Mouse (Mus musculus): Measurements from ENCODE around the gene Ttk. TPM values are rescaled to one million over a fixed set of nuclear protein-coding genes. Genes with fewer than 3 reads are reported as not detected.

The Ttk gene
- polyA plus RNA-seq (2017; shearing (Covaris generic)), result 10 to 100 TPM in 1 of 3 experiments, 1 to 10 TPM in 2; 1.2 to 23.4 (median 3.9) TPM

- peak; percentile 94 for ATAC-seq
Measured at GRCm38 (mm10) chr9:83833811-83834747, at the start of gene Ttk. Gene Ttk (plus strand): TSS chr9:83834689.

DNA sequence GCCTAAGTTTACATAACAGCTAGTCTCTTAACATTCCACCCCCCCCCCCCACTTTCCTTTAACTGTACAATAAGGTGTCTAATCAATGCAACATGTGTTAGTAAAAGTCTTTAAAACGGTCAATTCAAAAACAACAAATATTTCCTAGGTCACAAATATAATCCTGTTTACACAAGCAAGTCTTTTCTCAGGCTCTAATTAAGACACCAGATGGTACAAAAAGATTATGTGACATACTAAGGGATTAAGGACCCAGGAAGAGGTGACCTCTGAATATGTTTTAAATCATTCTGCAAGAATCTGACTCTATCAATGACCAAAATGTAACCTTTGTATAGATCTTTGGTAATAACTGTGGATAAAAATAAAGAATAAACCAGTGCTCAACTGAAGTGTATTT is 49.0 kb upstream of the Ttk start:
- ATAC-seq, result no peak

DNA sequence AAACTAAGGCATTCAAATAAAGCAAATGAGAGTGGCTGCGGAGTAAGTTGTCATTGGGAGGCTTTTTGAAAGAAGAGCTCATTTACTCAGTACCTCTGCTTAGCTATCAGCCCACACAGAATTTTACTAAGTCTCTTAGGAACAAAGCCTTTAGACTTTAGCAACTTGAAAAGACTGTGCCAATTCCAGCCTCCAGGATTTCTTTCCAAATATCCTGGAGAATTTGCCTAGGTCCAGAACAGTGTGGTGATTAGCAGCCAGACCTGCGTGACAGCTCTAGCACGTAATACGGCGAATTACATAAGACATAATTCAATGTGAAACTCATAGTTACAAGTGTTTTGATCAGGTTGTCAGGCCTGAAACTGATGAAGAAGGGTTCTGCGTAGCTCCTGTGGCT is 45.2 kb upstream of the Ttk start:
- no peak for ATAC-seq

GRCm38 (mm10) chr9:83796875-83797274 is 37.6 kb upstream of the Ttk start:
- ATAC-seq, result no peak

DNA sequence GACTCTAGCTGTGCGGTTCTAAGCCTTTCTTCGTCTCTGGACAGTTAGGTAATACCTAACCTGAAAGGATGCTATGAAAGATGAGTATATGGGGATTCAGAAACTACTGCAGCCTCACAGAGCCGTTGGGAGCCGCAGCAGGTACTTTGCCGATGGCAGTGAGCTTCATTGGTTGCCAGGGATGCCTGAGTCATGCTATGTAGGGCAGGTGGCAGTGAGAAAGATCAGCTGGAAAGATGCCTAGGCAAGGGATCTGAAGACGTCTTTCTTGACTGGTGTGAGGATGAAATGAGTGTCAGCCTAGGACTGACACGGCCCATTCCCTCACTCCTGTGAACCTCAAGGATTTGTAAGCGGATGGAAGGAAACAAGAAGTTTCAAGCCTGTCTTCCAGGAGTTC is 36.6 kb upstream of the Ttk start:
- ATAC-seq, result no peak

DNA sequence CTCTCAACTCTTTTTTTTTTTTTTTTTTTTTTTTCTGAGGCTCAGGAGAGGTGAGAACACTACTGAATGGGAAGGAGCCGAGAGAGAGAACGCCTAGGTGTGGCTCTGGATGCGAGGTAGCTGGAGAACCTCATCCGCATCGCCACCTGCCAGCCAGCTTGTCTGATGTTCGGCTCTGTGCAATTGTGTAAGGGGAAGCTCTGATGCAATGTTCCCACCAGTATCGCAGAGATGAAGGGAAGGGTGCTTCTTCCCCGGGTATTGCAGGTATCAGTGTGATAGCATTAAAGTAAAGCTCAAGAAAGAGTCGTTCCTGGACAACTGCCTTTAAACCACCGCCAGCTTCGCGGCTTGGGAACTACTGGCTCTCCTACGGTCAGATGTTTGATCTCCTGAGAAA is 30.1 kb upstream of the Ttk start:
- no peak for ATAC-seq

DNA sequence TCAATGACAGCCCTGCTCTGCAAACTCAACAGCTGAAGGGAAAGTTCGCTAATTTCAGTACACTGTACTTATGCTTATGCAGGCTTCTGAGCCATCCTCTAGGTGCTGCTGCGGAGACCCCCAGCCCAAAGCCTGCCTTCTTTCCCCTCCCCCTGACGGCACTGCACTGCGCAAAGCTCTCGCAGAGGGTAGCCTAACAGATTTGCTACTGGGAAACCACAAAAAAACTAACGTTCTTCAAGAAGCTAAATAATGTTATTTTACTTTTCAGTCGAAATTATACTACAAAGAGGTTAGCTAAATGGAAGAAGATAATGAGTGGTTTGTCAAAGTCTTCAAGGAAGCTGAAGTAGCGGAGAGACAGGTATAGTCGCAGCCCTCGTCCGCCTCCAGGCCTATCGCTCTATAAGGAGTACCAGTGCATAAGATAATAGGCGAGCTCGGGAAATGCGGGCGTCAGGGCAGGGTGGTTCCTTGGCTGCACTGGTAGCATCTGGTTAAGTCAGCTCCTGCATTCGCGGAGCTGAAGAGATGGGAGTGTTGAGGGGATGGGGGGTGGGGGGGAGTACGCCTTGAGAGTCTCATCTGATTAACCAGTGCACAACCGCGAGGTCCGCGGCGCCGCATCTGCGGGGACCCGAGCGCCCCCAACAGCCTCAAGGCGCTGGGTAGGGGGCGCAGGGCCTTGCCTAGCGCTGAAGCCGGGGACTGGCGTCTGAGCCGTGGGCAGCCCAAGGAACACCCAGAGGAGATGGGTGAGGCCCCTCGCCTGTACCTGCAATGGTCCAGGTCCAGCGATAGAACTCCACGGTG is 29.1 kb upstream of the Ttk start:
- ATAC-seq, result no peak

DNA sequence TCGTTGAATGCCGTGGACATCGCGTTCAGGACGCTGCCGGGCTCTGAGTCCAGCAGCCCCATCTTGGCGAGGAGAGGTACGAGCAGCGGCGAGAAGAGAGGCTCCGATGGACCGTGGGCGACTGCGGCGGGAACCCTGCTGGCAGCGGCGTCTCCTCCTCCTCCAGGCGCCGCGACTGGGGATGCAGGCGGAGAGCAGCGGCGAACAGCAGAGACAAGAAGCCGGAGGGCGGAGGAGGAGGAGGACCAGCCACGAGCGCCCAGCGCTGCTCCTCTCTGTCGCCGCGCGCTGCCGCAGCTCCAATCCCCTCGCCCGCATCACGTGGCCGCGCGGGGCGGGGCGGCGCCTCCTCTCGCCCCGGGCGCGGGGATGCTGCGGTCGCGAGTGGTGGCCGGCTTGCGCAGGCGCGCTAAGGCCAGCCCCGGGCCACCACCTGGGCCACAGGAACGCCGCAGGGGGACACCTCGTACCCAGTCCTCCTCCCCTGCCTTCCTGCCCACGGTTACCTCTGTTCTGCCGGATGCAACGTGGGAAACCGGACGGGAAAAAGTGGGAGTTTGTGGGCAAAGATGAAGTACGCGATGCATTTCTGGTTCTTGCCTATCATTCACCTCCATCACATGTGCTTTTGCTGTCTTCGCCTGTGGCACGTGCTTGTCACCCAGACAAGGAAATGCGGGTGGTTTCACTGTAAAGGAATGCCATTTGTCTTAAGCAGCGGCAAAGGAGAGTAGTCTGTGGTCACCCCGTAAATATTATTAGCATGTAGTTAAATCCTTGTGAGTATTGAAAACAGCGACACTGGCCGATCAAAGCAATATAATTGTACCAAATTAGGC is 28.3 kb upstream of the Ttk start, which contains the start of gene Elovl4:
Gene Elovl4 (minus strand): TSS at position 301 of the 839 bp plus-strand sequence.
- ATAC-seq, result peak; percentile 62

DNA sequence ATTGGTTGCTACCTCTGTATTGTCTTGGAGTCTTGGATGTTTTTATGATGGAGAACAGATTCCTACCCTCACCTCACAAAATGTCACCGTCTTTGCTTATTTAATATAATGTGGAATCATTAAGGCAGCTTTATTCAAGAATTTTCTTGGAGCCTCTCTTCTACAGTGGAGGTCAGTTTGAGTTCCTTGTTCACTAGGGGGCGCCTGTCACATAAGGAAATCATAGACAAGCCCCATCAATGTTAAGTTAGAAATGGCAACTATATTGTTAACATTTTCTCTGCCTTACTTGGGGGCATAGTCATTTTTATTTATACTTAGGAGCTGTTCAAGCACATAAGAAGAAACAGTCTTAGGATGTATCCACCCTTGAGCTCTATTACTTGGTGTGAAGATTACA is 26.9 kb upstream of the Ttk start:
- ATAC-seq, result peak; percentile 57

GRCm38 (mm10) chr9:83819188-83819587 is 15.3 kb upstream of the Ttk start:
- no peak for ATAC-seq

GRCm38 (mm10) chr9:83820976-83821375 is 13.5 kb upstream of the Ttk start:
- ATAC-seq, result no peak

DNA sequence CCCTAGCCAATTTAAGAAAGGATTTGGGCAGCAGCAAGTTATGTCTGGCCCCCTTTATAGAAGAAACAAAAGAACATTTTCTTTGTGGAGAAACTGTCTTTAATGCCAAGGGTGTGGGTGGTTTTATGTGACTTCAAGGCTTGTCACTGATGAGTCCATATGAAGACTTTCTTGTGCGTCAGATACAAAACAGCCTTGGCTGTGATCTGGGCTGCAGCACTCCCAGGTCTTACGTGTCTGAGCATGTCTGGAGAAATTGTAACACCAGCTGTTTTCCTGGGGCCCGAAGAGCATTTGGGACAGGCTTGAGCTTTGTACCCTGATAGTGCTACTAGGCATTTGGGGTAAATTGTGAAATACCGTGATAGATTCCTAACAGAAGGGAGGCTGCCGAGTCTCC is 11.6 kb upstream of the Ttk start:
- ATAC-seq, result no peak

- ATAC-seq, result peak; percentile 12
Measured at GRCm38 (mm10) chr9:83829896-83830295, 4.6 kb upstream of the Ttk start.

DNA sequence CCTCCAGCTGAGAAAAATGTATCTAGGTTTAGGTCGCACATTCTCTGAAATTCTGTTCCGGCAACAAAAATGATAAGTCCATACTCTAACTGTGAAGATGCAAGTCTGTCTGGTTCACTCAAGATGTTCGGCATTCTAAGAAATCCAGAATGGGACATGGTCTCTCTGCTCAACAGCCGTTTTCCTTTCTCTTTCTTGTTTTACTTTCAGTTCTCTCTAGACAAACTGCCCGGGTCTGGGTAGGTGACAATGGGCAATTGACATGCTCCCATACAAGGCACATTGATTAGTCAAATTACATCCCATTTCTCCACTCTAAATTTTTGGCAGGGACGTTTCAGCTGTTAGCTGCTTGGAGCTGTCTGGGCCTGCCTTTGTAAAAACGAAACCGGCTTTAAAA is 3.3 kb upstream of the Ttk start:
- ATAC-seq, result no peak

- ATAC-seq, result no peak
Measured at GRCm38 (mm10) chr9:83834748-83835313, 342 bp downstream of the Ttk start.

- ATAC-seq, result no peak
Measured at GRCm38 (mm10) chr9:83852464-83852863, 18.0 kb downstream of the Ttk start.

GRCm38 (mm10) chr9:83865165-83865564 is 30.7 kb downstream of the Ttk start:
- no peak for ATAC-seq

DNA sequence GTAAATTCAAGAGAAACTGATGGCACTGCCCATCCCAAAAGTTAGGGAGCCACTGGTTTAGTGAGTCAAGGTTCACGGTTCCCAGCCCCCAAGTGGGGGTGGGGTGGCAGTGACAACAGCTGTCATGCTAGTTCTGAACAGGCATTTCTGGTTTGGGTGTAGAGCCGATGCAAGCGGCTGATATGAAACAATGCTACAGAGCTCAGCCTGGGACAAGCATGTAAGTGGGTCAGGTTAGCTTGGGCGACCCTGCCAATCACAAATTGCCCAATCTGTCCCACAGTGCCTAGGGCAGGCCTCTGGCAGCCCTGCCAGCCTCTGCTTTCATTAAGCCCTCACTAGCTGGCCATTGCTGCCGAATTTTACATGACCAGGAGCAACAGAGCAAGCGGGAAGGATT is 47.7 kb downstream of the Ttk start:
- ATAC-seq, result no peak

DNA sequence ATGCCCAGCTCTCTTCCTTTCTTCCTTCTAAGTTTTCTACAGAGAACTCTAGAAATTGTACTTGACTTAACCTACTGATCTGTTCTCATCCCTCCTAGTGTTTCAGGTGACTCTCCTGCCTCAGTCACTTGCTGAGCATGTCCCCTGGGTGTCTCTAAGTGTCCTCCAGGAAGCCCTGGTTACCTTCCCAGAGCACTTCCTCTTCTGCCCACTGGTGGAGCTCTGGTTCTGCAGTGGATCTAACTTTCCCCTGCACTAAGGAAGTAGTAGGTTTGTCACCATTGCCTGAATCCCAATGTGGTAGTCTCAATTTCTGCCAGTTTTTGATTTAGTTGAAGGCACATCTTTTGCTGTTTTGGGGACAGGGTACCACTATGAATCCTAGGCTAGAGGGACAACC is 51.7 kb downstream of the Ttk start:
- ATAC-seq, result no peak

GRCm38 (mm10) chr9:83888214-83888613 is 53.7 kb downstream of the Ttk start:
- no peak for ATAC-seq

DNA sequence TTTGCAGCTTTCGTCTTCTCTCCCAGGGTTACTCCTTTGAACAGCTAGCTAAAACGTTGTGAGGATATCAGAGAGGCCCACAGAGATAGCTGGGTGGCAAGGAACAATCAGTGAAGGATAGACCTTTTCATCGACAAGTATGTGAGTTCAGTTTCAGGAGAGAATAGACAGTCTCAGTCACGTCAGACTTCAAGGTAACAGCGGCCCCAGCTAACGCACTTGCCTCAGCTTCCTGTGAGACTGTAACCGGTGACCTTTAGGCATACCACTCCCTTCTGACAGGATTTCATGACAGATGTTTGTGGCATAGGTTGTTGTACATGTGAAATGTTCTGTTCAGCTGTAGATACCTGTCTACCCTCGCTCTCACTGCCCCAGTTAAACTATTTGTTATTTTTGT is 58.6 kb downstream of the Ttk start:
- peak; percentile 91 for ATAC-seq

DNA sequence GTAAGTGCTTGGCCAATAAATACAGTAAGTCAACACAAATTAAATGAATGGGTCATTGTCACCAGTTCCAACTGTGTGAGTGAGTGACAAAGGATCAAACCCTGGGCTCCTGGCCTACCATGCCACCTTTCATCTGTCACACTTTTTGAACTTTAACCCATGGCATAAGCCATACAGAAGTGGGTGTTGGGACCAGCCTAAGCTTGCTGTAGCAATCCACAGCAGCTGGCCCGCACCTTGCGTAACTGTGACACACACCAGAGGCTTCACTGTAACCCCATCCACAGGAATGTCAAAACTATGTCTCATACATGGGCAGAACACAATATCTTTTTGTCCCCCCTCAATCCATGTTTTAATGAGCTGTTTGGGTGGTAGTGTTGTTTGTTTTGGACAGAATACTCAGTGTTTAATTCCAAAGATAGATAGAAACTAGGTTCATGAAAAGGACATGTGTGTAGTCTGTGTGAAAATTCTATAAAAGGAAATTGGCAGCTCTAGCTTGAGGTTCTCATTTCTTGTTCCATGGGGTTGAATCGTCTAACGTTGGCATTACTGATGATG is 59.4 kb downstream of the Ttk start:
- ATAC-seq, result no peak

Data from inflammation-experienced regulatory T-cells, adult 6 months (primary cell).